Mouse (Mus musculus): ENCODE results near the gene Olfr1393.

DNA sequence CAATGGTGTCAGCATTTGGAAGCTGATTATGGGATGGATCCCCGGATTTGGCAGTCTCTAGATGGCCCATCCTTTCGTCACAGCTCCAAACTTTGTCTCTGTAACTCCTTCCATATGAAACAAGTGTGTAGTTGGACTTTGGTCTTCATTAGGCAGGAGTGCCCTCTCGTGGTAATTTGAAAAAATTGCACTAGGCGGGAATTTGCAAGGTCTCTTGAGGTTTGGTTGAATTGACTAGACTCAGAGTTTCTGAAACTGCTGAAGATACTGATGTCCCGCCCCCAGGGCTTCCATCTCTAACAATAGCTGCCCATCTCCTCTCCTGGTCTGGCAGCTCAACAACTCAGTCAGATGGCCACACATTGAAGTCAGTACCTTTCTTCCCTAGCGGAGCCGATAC is 6.8 kb upstream of the Olfr1393 start:
- TF ChIP-seq MAX (IDR thresholded peaks at IDR 0.05; ENCODE audit: low read depth) (no peak), POLR2A (IDR thresholded peaks at IDR 0.05; ENCODE audit: insufficient read length, low read depth) (no peak), USF1 (IDR thresholded peaks at IDR 0.05; ENCODE audit: low read depth) (no peak), POLR2AphosphoS2 (IDR thresholded peaks at IDR 0.05; ENCODE audit: insufficient read length, low read depth) (no peak), SRF (IDR thresholded peaks at IDR 0.05; ENCODE audit: control insufficient read depth, insufficient read length, low read depth) (no peak), MYOG (IDR thresholded peaks at IDR 0.05; ENCODE audit: control insufficient read depth in 1 of 3, insufficient read depth in 1 of 3, insufficient read length in 2 of 3, low read depth in 2 of 3) (no peak), E2F4 (IDR thresholded peaks at IDR 0.05; ENCODE audit: insufficient read depth) (no peak), TCF12 (IDR thresholded peaks at IDR 0.05; ENCODE audit: insufficient read depth, poor library complexity, severe bottlenecking) (no peak)

All from myocyte (in vitro differentiated cells).